Mouse (Mus musculus) embryo, embryonic 9.5 days (tissue): ENCODE measurements around the gene Tmem233.

Source experiments
- DNase-seq: peaks from one replicate; pipeline ENCODE4 v3.0.0-alpha.2; 2017; ENCODE audit errors: extremely low spot score

The Tmem233 gene

GRCm38 (mm10) chr5:116004271-116004670 is 78.8 kb downstream of the Tmem233 start:
- no peak for DNase-seq

GRCm38 (mm10) chr5:116003825-116004224 is 79.2 kb downstream of the Tmem233 start:
- no peak for DNase-seq

GRCm38 (mm10) chr5:116003154-116003553 is 79.9 kb downstream of the Tmem233 start:
- no peak for DNase-seq

GRCm38 (mm10) chr5:115997376-115997775 is 85.7 kb downstream of the Tmem233 start:
- DNase-seq = no peak

GRCm38 (mm10) chr5:115994101-115994500 is 88.9 kb downstream of the Tmem233 start:
- DNase-seq = no peak

GRCm38 (mm10) chr5:115991717-115992116 is 91.3 kb downstream of the Tmem233 start:
- no peak for DNase-seq
